Mouse (Mus musculus): ENCODE results near the gene 4933428G20Rik. TPM values are rescaled to one million over a fixed set of nuclear protein-coding genes. Genes with fewer than 3 reads are reported as not detected.

The 4933428G20Rik gene
- polyA plus RNA-seq (2017; shearing (Covaris generic)) = not detected

DNA sequence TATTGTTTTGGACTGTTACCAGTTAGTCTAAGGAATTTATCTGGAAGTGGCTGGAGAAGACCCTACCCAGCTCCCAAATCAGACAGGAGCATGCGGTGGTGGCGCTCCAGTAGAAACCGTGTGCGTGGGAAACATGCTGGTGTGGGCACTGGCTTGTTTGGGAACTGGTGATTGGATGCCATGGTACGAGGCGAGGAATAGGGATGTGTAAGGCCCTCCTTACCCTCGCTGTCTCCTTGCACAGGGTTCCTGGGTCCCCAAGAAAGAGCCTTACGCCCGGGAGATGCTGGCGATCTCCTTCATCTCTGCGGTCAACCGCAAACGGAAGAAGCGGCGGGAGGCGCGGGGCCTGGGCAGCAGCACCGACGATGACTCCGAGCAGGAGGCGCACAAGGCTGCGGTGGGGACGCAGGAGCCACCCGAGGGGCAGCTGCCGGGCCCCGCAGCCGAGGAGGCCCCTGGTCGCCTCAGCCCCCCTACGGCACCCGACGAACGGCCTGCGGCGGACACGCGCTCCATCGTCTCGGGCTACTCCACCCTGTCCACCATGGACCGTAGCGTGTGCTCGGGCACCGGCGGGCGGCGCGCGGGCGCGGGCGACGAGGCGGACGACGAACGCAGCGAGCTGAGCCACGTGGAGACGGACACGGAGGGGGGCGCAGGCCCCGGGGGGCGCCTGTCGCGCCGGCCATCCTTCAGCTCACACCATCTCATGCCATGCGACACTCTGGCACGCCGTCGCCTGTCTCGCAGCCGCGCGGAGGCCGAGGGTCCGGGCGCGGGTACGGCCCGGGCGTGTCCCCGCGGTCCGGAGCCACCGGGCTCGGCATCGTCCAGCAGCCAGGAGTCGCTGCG is at the start of gene 4933428G20Rik:
Gene 4933428G20Rik (minus strand): TSS at position 476 of the 855 bp plus-strand sequence.

Other genes with a start within 250 kb of the 4933428G20Rik start
- 44.2 TPM for gene Npepps, start 219.7 kb downstream of the 4933428G20Rik start, polyA plus RNA-seq (2017; shearing (Covaris generic))
- gene Mrpl45, start 184.6 kb downstream of the 4933428G20Rik start, polyA plus RNA-seq (2017; shearing (Covaris generic)) = 26.0 TPM
- 0.20 TPM for gene Gpr179, start 148.3 kb downstream of the 4933428G20Rik start, polyA plus RNA-seq (2017; shearing (Covaris generic))
- gene Socs7, start 137.8 kb downstream of the 4933428G20Rik start, polyA plus RNA-seq (2017; shearing (Covaris generic)) = 1.2 TPM
- 0.14 TPM for gene Arhgap23, start 84.8 kb downstream of the 4933428G20Rik start, polyA plus RNA-seq (2017; shearing (Covaris generic))
- not detected for gene Srcin1, start 75.8 kb upstream of the 4933428G20Rik start, polyA plus RNA-seq (2017; shearing (Covaris generic))
- gene Epop, start 129.4 kb upstream of the 4933428G20Rik start, polyA plus RNA-seq (2017; shearing (Covaris generic)) = 9.0 TPM
- 12.7 TPM for gene Mllt6, start 163.1 kb upstream of the 4933428G20Rik start, polyA plus RNA-seq (2017; shearing (Covaris generic))
- 70.3 TPM for gene Cisd3, start 185.5 kb upstream of the 4933428G20Rik start, polyA plus RNA-seq (2017; shearing (Covaris generic))
- gene Pcgf2, start 200.2 kb upstream of the 4933428G20Rik start, polyA plus RNA-seq (2017; shearing (Covaris generic)) = 1.4 TPM
- 428 TPM for gene Psmb3, start 203.1 kb upstream of the 4933428G20Rik start, polyA plus RNA-seq (2017; shearing (Covaris generic))
- 2.6 TPM for gene Pip4k2b, start 244.4 kb upstream of the 4933428G20Rik start, polyA plus RNA-seq (2017; shearing (Covaris generic))

Data from CD4-positive, CD25-positive, alpha-beta regulatory T cell (primary cell).